Mouse (Mus musculus) forebrain, postnatal 0 days (tissue): ENCODE data around the gene Tenm4. TPM values are rescaled to one million over a fixed set of nuclear protein-coding genes. Genes with fewer than 3 reads are reported as not detected.
A peak's percentile ranks its signal among the peaks of the same experiment; 100 is the strongest.

ENCODE experiments used
- ATAC-seq: fragments of 200-750 bp; cut with Nextera tagmentation; 2 replicates; pipeline ENCODE4 v1.8.0; 2017; ENCODE audit warnings: mild to moderate bottlenecking, moderate library complexity
- DNase-seq: peaks from one replicate; pipeline ENCODE4 v3.0.0-alpha.2; 2015
- H3K27ac ChIP-seq: fragments of 300-500 bp; sonication (generic); 2 replicates; pipeline ENCODE4 v1.5.1; 2014; ENCODE audit warnings: low read depth, mild to moderate bottlenecking, antibody characterized with exemption, low read length, moderate library complexity, mixed read lengths
- H3K27me3 ChIP-seq: fragments of 300-500 bp; sonication (generic); 2 replicates; pipeline ENCODE4 v1.6.1; 2014; ENCODE audit warnings: mild to moderate bottlenecking, low read length, mixed read lengths; ENCODE audit not compliant: insufficient read depth
- H3K36me3 ChIP-seq: fragments of 300-500 bp; sonication (generic); 2 replicates; pipeline ENCODE4 v1.6.1; 2014; ENCODE audit warnings: mild to moderate bottlenecking, moderate library complexity; ENCODE audit not compliant: insufficient read depth
- H3K4me1 ChIP-seq: fragments of 300-500 bp; sonication (generic); 2 replicates; pipeline ENCODE4 v1.6.1; 2014; ENCODE audit warnings: antibody characterized with exemption; ENCODE audit not compliant: insufficient read depth
- H3K4me2 ChIP-seq: fragments of 300-500 bp; sonication (generic); 2 replicates; pipeline ENCODE4 v1.6.1; 2014; ENCODE audit warnings: low read depth, mild to moderate bottlenecking, moderate library complexity
- H3K4me3 ChIP-seq: fragments of 300-500 bp; sonication (generic); 2 replicates; pipeline ENCODE4 v1.5.1; 2014; ENCODE audit warnings: low read depth, low read length, mixed read lengths
- H3K9ac ChIP-seq: fragments of 300-500 bp; sonication (generic); 2 replicates; pipeline ENCODE4 v1.6.1; 2014; ENCODE audit warnings: mild to moderate bottlenecking
- H3K9me3 ChIP-seq: fragments of 300-500 bp; sonication (generic); 2 replicates; pipeline ENCODE4 v1.6.1; 2016; ENCODE audit warnings: low read length
- CTCF ChIP-seq: sonication (generic); IDR thresholded peaks from 2 replicates; pipeline ENCODE4 v1.5.1; 2016; ENCODE audit warnings: antibody characterized with exemption, control low read depth, low read depth
- WGBS: fragments of 180-500 bp; shearing (Covaris S2); extraction: QIAGEN DNeasy Blood & Tissue Kit; methylation state at CpG from one replicate; pipeline ENCODE4 v1.1.7; 2014; 5-methylcytosine and 5-hydroxymethylcytosine counted together
- polyA plus RNA-seq: library from polyadenylated mRNA; unstranded; fragments of >200 nt; fragmentation: Nextera tagmentation; extraction: Ambion mirVana; gene quantifications from 2 replicates; pipeline ENCODE4 v1.2.1, GENCODE M21; 2015
- total RNA-seq: library from RNA; depleted of rRNA; stranded (reverse); fragments of >200 nt; gene quantifications from 2 replicates; pipeline ENCODE4 v1.2.3, GENCODE M21; 2014

Tenm4 gene
- total and polyA plus RNA-seq, 2 experiments from 2014 or later: 50.6 to 69.5 TPM

GRCm38 (mm10) chr7:96813036-96813435 lies 642.0 kb downstream of the Tenm4 start:
- no peak overlapping the region for H3K27ac ChIP-seq
- no peak overlapping the region for H3K4me3 ChIP-seq
- H3K9ac ChIP-seq: no peak overlapping the region
- ATAC-seq (no peak), DNase-seq (no peak)
- no peak overlapping the region for H3K4me2 ChIP-seq
- no peaks in the 10 kb centered on the region for H3K9me3 ChIP-seq
- no peaks in the 10 kb centered on the region for H3K27me3 ChIP-seq
- 82% methylated on average over 5 of the region's 5 CpGs for WGBS
- no peak for TF ChIP-seq CTCF
- no peaks in the 10 kb centered on the region; the same call in 1 of the 2 replicates for H3K36me3 ChIP-seq
- peaks cover 6% of the 10 kb centered on the region for H3K4me1 ChIP-seq

GRCm38 (mm10) chr7:96813497-96814400 lies 642.7 kb downstream of the Tenm4 start:
- H3K9ac ChIP-seq: no peak overlapping the region
- H3K4me3 ChIP-seq: no peak overlapping the region
- no peak for TF ChIP-seq CTCF
- no peak overlapping the region; the same call in 1 of the 2 replicates for H3K27ac ChIP-seq
- ATAC-seq (no peak), DNase-seq (no peak)
- H3K4me2 ChIP-seq: no peak overlapping the region
- peaks cover 6% of the 10 kb centered on the region for H3K4me1 ChIP-seq
- H3K9me3 ChIP-seq: no peaks in the 10 kb centered on the region
- WGBS: 80% methylated on average over 9 of the region's 9 CpGs
- no peaks in the 10 kb centered on the region; the same call in 1 of the 2 replicates for H3K36me3 ChIP-seq
- no peaks in the 10 kb centered on the region for H3K27me3 ChIP-seq

- no peak overlapping the region for H3K4me3 ChIP-seq
- no peak overlapping the region for H3K4me2 ChIP-seq
- no peak for TF ChIP-seq CTCF
- H3K9me3 ChIP-seq: no peaks in the 10 kb centered on the region
- H3K27ac ChIP-seq: no peak overlapping the region
- no peaks in the 10 kb centered on the region for H3K27me3 ChIP-seq
- peaks cover 6% of the 10 kb centered on the region for H3K4me1 ChIP-seq
- no peak overlapping the region for H3K9ac ChIP-seq
- H3K36me3 ChIP-seq: no peaks in the 10 kb centered on the region; the same call in 1 of the 2 replicates
- no peak for DNase-seq
- ATAC-seq: no peak
Measured at GRCm38 (mm10) chr7:96814581-96814980, 643.5 kb downstream of the Tenm4 start.

GRCm38 (mm10) chr7:96817030-96817674 lies 646.1 kb downstream of the Tenm4 start:
- Histone ChIP-seq H3K9ac (0 out of 2 replicates have a peak overlapping the region, but pooled peaks have one; percentile 2), H3K9me3 (no peaks in the 10 kb centered on the region), H3K4me1 (peaks cover 12% of the 10 kb centered on the region), H3K27me3 (no peaks in the 10 kb centered on the region), H3K4me2 (no peak overlapping the region), H3K36me3 (no peaks in the 10 kb centered on the region), H3K27ac (peak overlapping the region; percentile 31; the same call in 1 of the 2 replicates), H3K4me3 (no peak overlapping the region)
- 58% methylated on average over 6 of the region's 6 CpGs for whole genome bisulfite sequencing
- TF ChIP-seq CTCF: no peak
- ATAC-seq: peak; percentile 53
- DNase-seq: no peak

GRCm38 (mm10) chr7:96818236-96818916 lies 647.3 kb downstream of the Tenm4 start:
- Histone ChIP-seq H3K4me3 (no peak overlapping the region), H3K4me1 (peaks cover 12% of the 10 kb centered on the region), H3K27me3 (no peaks in the 10 kb centered on the region), H3K4me2 (no peak overlapping the region), H3K9ac (no peak overlapping the region), H3K9me3 (no peaks in the 10 kb centered on the region), H3K27ac (no peak overlapping the region), H3K36me3 (no peaks in the 10 kb centered on the region)
- ATAC-seq (no peak), DNase-seq (no peak)
- TF ChIP-seq CTCF: no peak
- 92% methylated on average over 6 of the region's 6 CpGs for WGBS

- peaks cover 12% of the 10 kb centered on the region for H3K4me1 ChIP-seq
- no peak overlapping the region for H3K4me3 ChIP-seq
- no peak for TF ChIP-seq CTCF
Measured at GRCm38 (mm10) chr7:96819538-96819937, 648.5 kb downstream of the Tenm4 start.

More at GRCm38 (mm10) chr7:96819538-96819937, 648.5 kb downstream of the Tenm4 start:
- DNase-seq (peak; percentile 62), ATAC-seq (no peak; the same call in 1 of the 2 replicates)
- Histone ChIP-seq H3K27me3 (no peaks in the 10 kb centered on the region), H3K27ac (no peak overlapping the region), H3K36me3 (0 out of 2 replicates have a peak, but pooled peaks cover 2% of the 10 kb centered on the region), H3K4me2 (no peak overlapping the region), H3K9ac (no peak overlapping the region), H3K9me3 (no peaks in the 10 kb centered on the region)
- 63% methylated on average over 3 of the region's 3 CpGs for WGBS
